Mouse (Mus musculus): ENCODE measurements around the gene Ncs1. TPM values are rescaled to one million over a fixed set of nuclear protein-coding genes. Genes with fewer than 3 reads are reported as not detected.

Ncs1 gene
- polyA plus RNA-seq (2016; fragmentation: Nextera tagmentation; extraction: Ambion mirVana), result 48.6 and 66.5 TPM in 2 replicates

DNA sequence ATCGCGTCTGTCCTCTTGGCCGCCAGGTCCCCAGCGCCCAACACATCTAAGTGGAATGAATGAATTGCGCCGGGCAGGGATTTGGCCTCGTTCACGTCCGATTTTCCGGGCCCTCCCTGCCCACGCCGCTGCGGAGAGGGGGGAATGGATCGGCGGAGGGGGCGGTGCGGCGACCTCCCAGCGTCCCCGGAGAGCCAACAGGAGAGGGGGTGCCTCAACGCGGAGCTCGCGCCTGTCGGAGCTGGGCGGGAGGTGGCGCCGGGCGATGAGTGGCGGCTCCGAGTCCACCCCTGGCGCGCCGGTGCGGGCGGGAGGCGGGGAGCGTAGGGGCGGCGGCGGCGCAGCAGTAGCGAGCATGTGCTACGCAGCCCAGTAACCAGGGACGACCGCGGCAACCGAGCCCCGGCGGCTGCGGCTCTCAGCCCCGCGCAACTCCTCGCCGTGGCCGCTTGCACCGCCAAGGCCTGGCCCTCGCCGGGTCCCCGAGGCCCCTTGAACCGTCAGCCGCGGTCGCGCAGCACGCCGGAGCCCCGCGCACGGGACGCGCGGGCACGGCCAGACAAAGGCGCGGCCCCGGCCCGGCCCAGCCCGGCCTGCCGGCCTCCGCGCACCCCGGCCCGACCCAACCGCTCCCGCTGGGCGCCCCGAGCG, at the start of gene Ncs1:
TSS of gene Ncs1 (plus strand) at position 333 of the 651 bp plus-strand sequence.
- Histone ChIP-seq H3K27me3 (ENCODE audit: low read depth, poor library complexity, severe bottlenecking) (peaks cover 50% of the 10 kb centered on the region), H3K9me3 (replicated peaks) (no peaks in the 10 kb centered on the region), H3K27ac (replicated peaks) (peak within 1 kb of the TSS; percentile 94), H3K36me3 (peaks cover 16% of the 10 kb centered on the region), H3K4me3 (peak within 1 kb of the TSS; percentile 87), H3K4me1 (peaks cover 63% of the 10 kb centered on the region)
- under 1% methylated on average over 89 of the region's 89 CpGs for WGBS
- peak; percentile 82 for DNase-seq (ENCODE audit: low spot score)

- Histone ChIP-seq H3K36me3 (peaks cover 63% of the 10 kb centered on the region), H3K9me3 (replicated peaks) (no peaks in the 10 kb centered on the region)
Observed at GRCm38 (mm10) chr2:31198621-31199020, 47.0 kb upstream of the Ncs1 start.

GRCm38 (mm10) chr2:31200051-31200450, 45.6 kb upstream of the Ncs1 start:
- Histone ChIP-seq H3K27ac (replicated peaks) (no peak overlapping the region), H3K27me3 (ENCODE audit: low read depth, poor library complexity, severe bottlenecking) (no peaks in the 10 kb centered on the region), H3K4me1 (peaks cover 13% of the 10 kb centered on the region), H3K4me3 (no peak overlapping the region), H3K9me3 (replicated peaks) (no peaks in the 10 kb centered on the region), H3K36me3 (peaks cover 62% of the 10 kb centered on the region)
- no peak for DNase-seq (ENCODE audit: low spot score)
- 90% methylated on average over 2 of the region's 2 CpGs for WGBS

More at GRCm38 (mm10) chr2:31198621-31199020, 47.0 kb upstream of the Ncs1 start:
- no peaks in the 10 kb centered on the region for H3K27me3 ChIP-seq (ENCODE audit: low read depth, poor library complexity, severe bottlenecking)
- H3K27ac ChIP-seq (replicated peaks), result no peak overlapping the region
- no peak overlapping the region for H3K4me3 ChIP-seq
- 95% methylated on average over 4 of the region's 4 CpGs for WGBS
- no peak for DNase-seq (ENCODE audit: low spot score)
- peaks cover 13% of the 10 kb centered on the region for H3K4me1 ChIP-seq

DNA sequence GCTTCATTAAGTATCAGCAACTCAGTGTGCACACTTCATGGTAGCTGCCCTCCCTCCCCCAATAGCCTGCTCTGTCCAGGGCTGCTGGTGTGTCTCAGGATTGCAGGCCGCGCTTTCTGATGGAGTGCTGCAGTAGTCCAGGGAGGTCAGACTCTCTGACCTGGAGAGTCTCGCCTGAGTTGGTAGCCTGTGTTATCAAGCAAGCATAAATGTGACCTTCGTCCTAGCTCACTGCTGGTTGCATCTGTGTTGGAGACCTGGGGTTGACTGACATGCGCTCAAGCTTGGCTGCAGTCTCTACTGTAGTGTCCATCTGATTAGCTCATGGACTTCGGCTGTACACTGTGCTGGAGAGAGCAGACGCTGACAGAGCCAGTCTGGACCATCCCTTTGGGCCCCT, 43.8 kb upstream of the Ncs1 start:
- 84% methylated on average over 7 of the region's 7 CpGs for WGBS
- no peak for DNase-seq (ENCODE audit: low spot score)
- Histone ChIP-seq H3K27ac (replicated peaks) (no peak overlapping the region), H3K27me3 (ENCODE audit: low read depth, poor library complexity, severe bottlenecking) (no peaks in the 10 kb centered on the region), H3K9me3 (replicated peaks) (no peaks in the 10 kb centered on the region), H3K4me1 (peaks cover 23% of the 10 kb centered on the region), H3K4me3 (no peak overlapping the region), H3K36me3 (peaks cover 53% of the 10 kb centered on the region)

- peak overlapping the region; percentile 18; the same call in 1 of the 2 replicates for H3K27ac ChIP-seq (replicated peaks)
Observed at GRCm38 (mm10) chr2:31202357-31202756, 43.3 kb upstream of the Ncs1 start.

GRCm38 (mm10) chr2:31202956-31203355, 42.7 kb upstream of the Ncs1 start:
- Histone ChIP-seq H3K36me3 (peaks cover 46% of the 10 kb centered on the region), H3K9me3 (replicated peaks) (no peaks in the 10 kb centered on the region), H3K27ac (replicated peaks) (peak overlapping the region; percentile 18; the same call in 1 of the 2 replicates), H3K4me3 (no peak overlapping the region), H3K4me1 (peaks cover 25% of the 10 kb centered on the region), H3K27me3 (ENCODE audit: low read depth, poor library complexity, severe bottlenecking) (no peaks in the 10 kb centered on the region)
- DNase-seq (ENCODE audit: low spot score), result no peak
- 81% methylated on average over 4 of the region's 4 CpGs for WGBS

More at GRCm38 (mm10) chr2:31202357-31202756, 43.3 kb upstream of the Ncs1 start:
- Histone ChIP-seq H3K9me3 (replicated peaks) (no peaks in the 10 kb centered on the region), H3K4me1 (peaks cover 23% of the 10 kb centered on the region), H3K4me3 (no peak overlapping the region), H3K36me3 (peaks cover 48% of the 10 kb centered on the region), H3K27me3 (ENCODE audit: low read depth, poor library complexity, severe bottlenecking) (no peaks in the 10 kb centered on the region)
- no peak for DNase-seq (ENCODE audit: low spot score)
- 58% methylated on average over 3 of the region's 3 CpGs for WGBS

GRCm38 (mm10) chr2:31204677-31205076, 40.9 kb upstream of the Ncs1 start:
- H3K27ac ChIP-seq (replicated peaks), result no peak overlapping the region
- DNase-seq (ENCODE audit: low spot score), result no peak
- peaks cover 38% of the 10 kb centered on the region for H3K4me1 ChIP-seq
- H3K9me3 ChIP-seq (replicated peaks), result no peaks in the 10 kb centered on the region
- H3K36me3 ChIP-seq, result peaks cover 47% of the 10 kb centered on the region
- 87% methylated on average over 5 of the region's 5 CpGs for WGBS
- H3K4me3 ChIP-seq, result no peak overlapping the region
- no peaks in the 10 kb centered on the region for H3K27me3 ChIP-seq (ENCODE audit: low read depth, poor library complexity, severe bottlenecking)

- peaks cover 53% of the 10 kb centered on the region for H3K4me1 ChIP-seq
- peaks cover 55% of the 10 kb centered on the region for H3K36me3 ChIP-seq
- no peak overlapping the region for H3K4me3 ChIP-seq
- no peaks in the 10 kb centered on the region for H3K9me3 ChIP-seq (replicated peaks)
- no peak for DNase-seq (ENCODE audit: low spot score)
- WGBS, result 92% methylated on average over 4 of the region's 4 CpGs
- 0 out of 2 replicates have a peak overlapping the region, but pooled peaks have one; percentile 28 for H3K27ac ChIP-seq (replicated peaks)
- H3K27me3 ChIP-seq (ENCODE audit: low read depth, poor library complexity, severe bottlenecking), result no peaks in the 10 kb centered on the region
Observed at GRCm38 (mm10) chr2:31206211-31206610, 39.4 kb upstream of the Ncs1 start.

- Histone ChIP-seq H3K27ac (replicated peaks) (no peak overlapping the region), H3K9me3 (replicated peaks) (no peaks in the 10 kb centered on the region), H3K4me3 (no peak overlapping the region), H3K36me3 (peaks cover 54% of the 10 kb centered on the region), H3K4me1 (peaks cover 51% of the 10 kb centered on the region), H3K27me3 (ENCODE audit: low read depth, poor library complexity, severe bottlenecking) (no peaks in the 10 kb centered on the region)
- 87% methylated on average over 8 of the region's 8 CpGs for WGBS
- no peak for DNase-seq (ENCODE audit: low spot score)
Observed at GRCm38 (mm10) chr2:31206882-31207281, 38.7 kb upstream of the Ncs1 start.

DNA sequence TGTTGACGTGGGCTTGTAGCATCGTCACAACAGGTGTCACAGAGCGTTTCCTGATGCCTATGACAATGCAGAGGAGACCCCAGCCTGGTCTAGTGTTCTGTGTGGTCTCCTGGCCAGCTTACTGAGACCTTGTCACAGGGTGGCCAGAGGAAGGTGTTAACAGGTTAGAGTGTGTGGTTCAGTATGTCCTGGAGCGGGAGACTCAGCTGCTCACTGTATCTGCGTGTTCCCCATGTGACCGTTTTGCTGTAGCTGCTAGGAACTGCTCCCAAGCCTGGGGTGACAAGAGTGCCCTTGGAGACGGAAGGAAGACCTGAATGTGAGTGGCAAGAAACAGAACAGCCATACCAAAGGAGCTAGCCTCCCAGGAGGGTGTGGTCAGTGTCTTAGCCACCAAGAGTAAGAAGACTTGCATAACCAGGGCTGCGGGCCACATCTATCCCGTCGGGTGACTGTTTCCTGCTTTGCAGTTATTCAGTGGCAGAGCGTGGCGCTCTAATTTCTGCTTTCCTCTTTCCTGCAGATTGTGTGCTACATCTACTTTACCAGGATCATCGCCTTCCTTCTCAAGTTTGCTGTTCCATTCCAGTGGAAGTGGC, 37.0 kb upstream of the Ncs1 start:
- Histone ChIP-seq H3K27me3 (ENCODE audit: low read depth, poor library complexity, severe bottlenecking) (no peaks in the 10 kb centered on the region), H3K9me3 (replicated peaks) (no peaks in the 10 kb centered on the region), H3K36me3 (peaks cover 69% of the 10 kb centered on the region), H3K4me1 (peaks cover 41% of the 10 kb centered on the region), H3K4me3 (no peak overlapping the region), H3K27ac (replicated peaks) (no peak overlapping the region)
- no peak for DNase-seq (ENCODE audit: low spot score)
- WGBS, result 94% methylated on average over 13 of the region's 13 CpGs

- H3K36me3 ChIP-seq, result peaks cover 73% of the 10 kb centered on the region
- no peaks in the 10 kb centered on the region for H3K27me3 ChIP-seq (ENCODE audit: low read depth, poor library complexity, severe bottlenecking)
- no peak overlapping the region for H3K27ac ChIP-seq (replicated peaks)
- H3K4me3 ChIP-seq, result no peak overlapping the region
- no peaks in the 10 kb centered on the region for H3K9me3 ChIP-seq (replicated peaks)
- 90% methylated on average over 4 of the region's 4 CpGs for WGBS
- no peak for DNase-seq (ENCODE audit: low spot score)
- peaks cover 41% of the 10 kb centered on the region for H3K4me1 ChIP-seq
Observed at GRCm38 (mm10) chr2:31209525-31209924, 36.1 kb upstream of the Ncs1 start.

DNA sequence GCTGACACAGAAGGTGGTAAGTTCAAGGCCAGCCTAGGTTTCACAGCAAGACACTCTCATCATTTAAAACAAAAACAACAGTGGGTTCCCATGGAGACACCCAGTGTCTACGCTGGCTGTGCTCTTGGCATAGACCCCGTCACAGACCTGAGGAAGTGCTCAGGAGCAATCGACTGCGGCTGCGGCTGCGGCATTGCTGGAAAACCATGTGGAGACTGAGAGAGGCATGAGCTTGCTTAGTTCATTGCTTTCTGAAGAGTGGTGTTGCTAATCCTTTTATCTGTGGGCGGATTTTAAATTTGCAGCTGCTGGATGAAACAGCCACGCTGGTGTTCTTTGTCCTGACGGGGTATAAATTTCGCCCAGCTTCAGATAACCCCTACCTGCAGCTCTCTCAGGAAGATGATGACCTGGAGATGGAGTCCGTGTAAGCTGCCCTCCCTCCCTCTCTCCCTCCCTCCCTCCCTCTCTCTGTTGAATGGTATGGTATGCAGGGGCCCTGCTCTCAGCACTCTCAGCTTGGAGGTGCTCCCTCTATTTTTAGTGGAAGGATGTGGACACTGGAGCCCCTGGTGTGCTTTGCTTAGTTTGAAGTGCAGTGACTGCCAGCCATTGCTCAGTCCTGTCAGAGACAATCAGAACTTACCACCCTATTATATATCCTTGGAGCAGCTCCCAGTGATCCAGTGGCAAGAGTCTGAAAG, 35.3 kb upstream of the Ncs1 start:
- Histone ChIP-seq H3K27me3 (ENCODE audit: low read depth, poor library complexity, severe bottlenecking) (no peaks in the 10 kb centered on the region), H3K9me3 (replicated peaks) (no peaks in the 10 kb centered on the region), H3K36me3 (peaks cover 79% of the 10 kb centered on the region), H3K4me3 (no peak overlapping the region; the same call in 1 of the 2 replicates), H3K4me1 (peaks cover 41% of the 10 kb centered on the region), H3K27ac (replicated peaks) (peak overlapping the region; percentile 71)
- 46% methylated on average over 11 of the region's 11 CpGs for WGBS
- DNase-seq (ENCODE audit: low spot score), result peak; percentile 19

GRCm38 (mm10) chr2:31211204-31211603, 34.4 kb upstream of the Ncs1 start:
- DNase-seq (ENCODE audit: low spot score), result no peak
- H3K4me3 ChIP-seq, result no peak overlapping the region
- H3K27ac ChIP-seq (replicated peaks), result peak overlapping the region; percentile 71
- H3K36me3 ChIP-seq, result peaks cover 83% of the 10 kb centered on the region
- no peaks in the 10 kb centered on the region for H3K9me3 ChIP-seq (replicated peaks)
- 51% methylated on average over 3 of the region's 3 CpGs for WGBS
- H3K27me3 ChIP-seq (ENCODE audit: low read depth, poor library complexity, severe bottlenecking), result no peaks in the 10 kb centered on the region
- H3K4me1 ChIP-seq, result peaks cover 34% of the 10 kb centered on the region
